Mouse (Mus musculus) left cerebral cortex, postnatal 10 days (tissue): ENCODE data around the gene Abcb4. TPM values are rescaled to one million over a fixed set of nuclear protein-coding genes. Genes with fewer than 3 reads are reported as not detected.
"Not testable (repeated sequence)": the region's sequence is repeated elsewhere in the genome, so short reads cannot be mapped to it uniquely, and the experiment has no call there.

ENCODE experiments used
- DNase-seq, 2 experiments: peaks; one replicate each; pipeline ENCODE4 v3.0.0; 2021 to 2022; ENCODE audit warnings: low spot score in 2 of 2, mixed read lengths in 1 of 2; ENCODE audit errors: extremely low spot score in 1 of 2
- intact Hi-C: fragments of 180-260 bp; cut with DNase I; formaldehyde crosslinking; loops from one replicate; pipeline ENCODE4 v1.15.1; 2025
- total RNA-seq, 2 experiments: library from RNA; stranded (reverse); gene quantifications; 2 replicates each; pipeline ENCODE4 v1.2.3; 2021

Gene Abcb4
- total RNA-seq, 2 experiments from 2014 or later, result 3.1 to 3.5 TPM

DNA sequence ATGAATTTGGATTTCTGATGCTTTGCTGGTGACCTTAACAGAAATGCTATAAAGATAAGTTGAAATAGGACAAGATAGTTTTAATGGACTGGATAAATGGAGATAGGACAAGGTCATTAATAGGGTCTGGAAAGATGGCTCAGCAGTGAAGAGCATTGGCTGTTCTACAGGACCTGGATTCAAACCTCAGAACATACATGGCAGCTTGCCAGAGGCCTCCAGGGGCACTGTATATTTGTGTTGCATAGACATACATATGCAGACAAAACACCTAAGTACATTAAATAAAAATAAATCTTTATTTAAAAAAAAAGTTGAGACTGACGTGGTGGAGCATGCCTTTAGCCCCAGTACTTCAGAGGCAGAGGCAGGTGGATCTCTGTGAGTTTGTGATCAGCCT is 7.5 kb downstream of the Abcb4 start:
- no peak for DNase-seq
- intact Hi-C loops, result no loop called here

- intact Hi-C loops, result no loop called here
- no peak for DNase-seq
These were observed 8.8 kb downstream of the Abcb4 start for GRCm38 (mm10) chr5:8902141-8902817.

GRCm38 (mm10) chr5:8904539-8904938 is 11.0 kb downstream of the Abcb4 start:
- DNase-seq, result no peak
- intact Hi-C loops, result no loop called here

GRCm38 (mm10) chr5:8911567-8912198 is 18.2 kb downstream of the Abcb4 start:
- no peak for DNase-seq
- intact Hi-C loops, result no loop called here

DNA sequence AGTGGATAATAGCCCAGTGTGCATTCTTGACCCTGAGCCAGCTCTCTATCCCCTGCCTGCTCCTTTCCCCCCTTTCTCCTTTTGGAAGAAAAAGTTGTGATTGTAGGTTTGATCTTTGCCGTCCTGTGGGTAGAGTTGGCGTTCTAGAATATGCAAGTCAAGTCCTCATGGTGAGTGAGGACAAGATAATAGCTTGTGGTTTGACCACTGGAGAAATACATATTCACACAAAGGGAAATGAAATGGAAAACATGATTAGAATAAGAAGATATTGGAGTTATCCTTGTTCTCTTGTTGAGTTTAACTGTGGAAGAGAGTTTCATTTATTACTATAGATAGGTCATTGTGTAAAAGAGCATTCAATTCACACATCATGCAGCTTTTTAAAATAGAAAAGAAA is 22.9 kb downstream of the Abcb4 start:
- intact Hi-C loops, result no loop called here
- no peak for DNase-seq

- DNase-seq, result no peak
- intact Hi-C loops, result no loop called here
These were observed 23.6 kb downstream of the Abcb4 start for GRCm38 (mm10) chr5:8917069-8917468.

DNA sequence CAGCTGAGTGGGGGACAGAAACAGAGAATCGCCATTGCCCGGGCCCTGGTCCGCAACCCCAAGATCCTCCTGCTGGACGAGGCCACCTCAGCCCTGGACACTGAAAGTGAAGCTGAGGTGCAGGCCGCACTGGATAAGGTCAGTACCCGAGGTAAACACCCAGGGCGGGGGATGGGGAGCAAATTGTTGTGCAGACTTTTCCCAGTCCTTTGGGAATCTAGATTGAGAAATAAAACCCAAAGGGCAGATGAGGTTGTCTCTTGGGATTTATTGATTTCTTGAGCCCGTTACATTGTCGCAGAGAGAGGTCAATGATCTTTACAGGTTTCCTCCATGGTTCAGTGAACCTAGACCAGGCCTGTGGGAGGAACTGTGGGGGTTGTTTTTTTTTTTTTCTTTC is 34.9 kb downstream of the Abcb4 start:
- no peak for DNase-seq
- intact Hi-C loops, result no loop called here

DNA sequence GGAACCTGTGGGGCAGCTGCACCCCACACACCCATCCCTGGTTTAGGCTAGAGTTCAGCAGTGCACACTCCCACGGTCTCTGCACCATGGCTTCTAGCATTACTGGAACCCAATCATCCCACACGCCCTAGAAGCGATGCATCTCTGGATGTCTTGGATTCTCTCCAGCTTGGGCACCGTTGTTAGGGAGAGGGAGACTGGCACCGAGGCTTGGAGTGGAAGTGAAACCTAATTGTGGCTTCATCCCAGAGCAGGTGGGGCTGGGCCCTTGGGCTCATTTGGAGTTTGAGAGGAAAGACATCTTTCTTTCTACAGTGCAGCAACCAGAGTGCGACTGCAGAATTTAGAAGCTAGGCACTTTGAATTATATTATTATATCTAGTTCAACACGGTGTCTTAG is 44.4 kb downstream of the Abcb4 start:
- intact Hi-C loops, result no loop called here

GRCm38 (mm10) chr5:8941266-8941665 is 47.7 kb downstream of the Abcb4 start:
- not testable (repeated sequence) for DNase-seq
- intact Hi-C loops, result loop anchor here (10.0 kb wide), 1 partner anchor 114 kb away; no protein-coding TSS in a partner anchor

More for the DNA sequence above, 44.4 kb downstream of the Abcb4 start:
- DNase-seq, result no peak

- intact Hi-C loops, result loop anchor here (10.0 kb wide), 1 partner anchor 111 kb away; no protein-coding TSS in a partner anchor
- no peak for DNase-seq
These were observed 50.3 kb downstream of the Abcb4 start for GRCm38 (mm10) chr5:8943836-8944235.

DNA sequence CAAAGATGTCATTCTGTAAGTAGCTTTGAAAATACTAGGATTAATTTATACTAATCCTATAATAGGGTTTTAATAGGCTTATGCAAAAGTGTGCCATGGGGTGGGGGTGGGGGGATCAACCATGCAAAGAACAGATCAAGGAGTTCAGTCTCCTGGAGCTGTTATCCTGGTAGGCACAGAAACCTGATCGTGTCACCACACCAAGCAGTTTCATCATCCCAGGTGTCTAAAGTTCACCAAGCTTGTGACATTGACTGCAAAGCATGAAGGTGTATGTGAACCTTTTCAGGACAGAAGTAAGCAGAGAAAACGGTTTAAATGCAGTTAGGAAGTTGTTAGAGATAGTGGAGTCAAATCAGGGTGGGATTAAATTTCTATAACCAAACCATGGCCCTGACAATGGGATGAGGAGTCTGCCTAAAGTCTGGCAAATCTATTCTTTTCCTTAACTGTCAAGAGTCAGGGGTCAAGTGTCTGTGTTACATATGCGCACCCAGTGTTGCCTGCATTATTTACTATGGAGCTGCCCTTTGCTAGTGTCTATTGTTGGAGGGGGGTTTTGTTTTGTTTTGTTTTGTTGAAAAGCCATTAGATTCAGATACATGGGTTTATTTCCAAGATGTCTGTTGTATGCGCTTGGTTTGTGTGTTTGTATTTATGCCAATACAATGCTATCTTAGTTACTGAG is 54.0 kb downstream of the Abcb4 start:
- no peak for DNase-seq
- intact Hi-C loops, result loop anchor here (10.0 kb wide), 1 partner anchor 107 kb away; no protein-coding TSS in a partner anchor

DNA sequence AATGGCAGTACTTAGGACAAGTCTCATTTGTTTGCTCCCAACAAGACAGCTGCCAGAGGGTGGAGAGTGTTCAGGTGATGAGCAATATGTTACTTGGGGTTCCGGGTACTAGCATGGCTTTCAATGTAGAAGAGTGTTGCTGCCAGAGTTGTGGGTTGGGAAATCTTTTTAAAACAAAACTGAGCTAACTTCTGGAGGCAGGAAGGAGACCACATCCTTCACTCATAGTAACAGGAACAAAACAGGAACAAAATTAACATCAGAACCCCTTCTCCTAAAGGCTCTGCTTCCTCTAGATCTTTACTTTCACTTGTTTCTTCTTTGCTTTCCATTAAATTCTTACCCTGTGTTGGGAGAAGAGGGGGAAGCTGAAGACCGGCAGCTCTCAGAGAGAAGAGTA is 60.1 kb downstream of the Abcb4 start:
- intact Hi-C loops, result no loop called here

DNA sequence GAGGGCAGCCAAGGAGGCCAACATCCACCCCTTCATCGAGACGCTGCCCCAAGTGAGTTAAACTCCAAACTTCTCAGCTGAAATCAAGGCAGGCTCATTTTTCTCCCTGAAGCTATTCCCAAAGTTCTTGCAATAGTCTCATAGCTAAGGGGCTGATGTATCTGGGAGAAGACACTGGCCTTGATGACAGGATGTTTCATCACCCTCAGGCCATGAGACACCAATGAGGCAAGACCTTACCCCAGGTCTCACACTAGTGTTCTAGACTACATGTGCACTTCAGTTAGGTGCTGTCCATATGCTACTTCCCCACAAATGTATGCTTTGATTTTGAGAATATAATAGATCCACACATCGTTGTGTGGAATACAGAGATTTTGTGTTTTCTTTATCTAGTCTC is 62.0 kb downstream of the Abcb4 start:
- intact Hi-C loops, result no loop called here
- no peak for DNase-seq

More for the DNA sequence above, 60.1 kb downstream of the Abcb4 start:
- no peak for DNase-seq

- intact Hi-C loops, result no loop called here
- no peak for DNase-seq
These were observed 67.0 kb downstream of the Abcb4 start for GRCm38 (mm10) chr5:8960534-8960933.

- no peak for DNase-seq
- intact Hi-C loops, result no loop called here
These were observed 71.0 kb downstream of the Abcb4 start for GRCm38 (mm10) chr5:8964487-8964886.

GRCm38 (mm10) chr5:8970694-8971093 is 77.2 kb downstream of the Abcb4 start:
- intact Hi-C loops, result no loop called here
- DNase-seq, result no peak

- DNase-seq, result no peak
- intact Hi-C loops, result no loop called here
These were observed 78.8 kb downstream of the Abcb4 start for GRCm38 (mm10) chr5:8972355-8972754.

DNA sequence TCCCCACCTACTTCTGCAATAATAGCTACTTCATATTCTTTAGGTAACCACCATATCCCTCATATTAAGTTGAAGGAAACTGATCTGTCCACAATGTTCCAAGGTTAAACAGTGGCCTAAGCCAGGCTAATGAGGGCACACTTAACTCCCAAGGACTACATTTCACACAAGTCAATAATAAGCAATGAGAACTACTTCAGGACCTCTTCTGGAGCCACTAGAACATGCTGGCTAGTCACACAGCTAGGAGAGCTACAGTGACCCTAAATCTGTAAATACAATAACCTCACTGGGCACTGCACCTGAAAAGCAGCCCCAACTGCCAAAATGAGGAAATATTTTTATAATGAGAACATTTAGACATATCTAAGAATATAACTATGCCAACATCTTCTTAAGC is 81.2 kb downstream of the Abcb4 start:
- DNase-seq, result no peak
- intact Hi-C loops, result no loop called here

DNA sequence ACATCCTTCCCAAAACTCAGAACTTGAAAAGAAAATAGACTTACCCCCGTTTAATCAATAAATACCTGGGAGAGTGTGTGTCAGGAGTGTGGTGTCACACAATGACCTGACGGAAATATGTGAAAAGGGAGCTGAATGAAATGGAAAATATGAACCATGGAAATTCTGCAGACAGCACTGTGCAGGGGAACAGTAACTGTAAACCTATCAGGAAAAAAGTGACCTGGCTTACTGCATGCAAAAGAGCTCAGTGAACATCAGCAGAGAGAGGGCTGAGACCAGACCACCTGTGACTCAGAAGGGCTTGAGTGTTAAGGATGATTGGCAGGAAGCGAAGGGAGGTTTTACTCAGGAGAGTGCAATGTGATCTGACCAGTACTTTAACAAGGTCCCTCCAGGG is 92.0 kb downstream of the Abcb4 start:
- intact Hi-C loops, result no loop called here
- no peak for DNase-seq

DNA sequence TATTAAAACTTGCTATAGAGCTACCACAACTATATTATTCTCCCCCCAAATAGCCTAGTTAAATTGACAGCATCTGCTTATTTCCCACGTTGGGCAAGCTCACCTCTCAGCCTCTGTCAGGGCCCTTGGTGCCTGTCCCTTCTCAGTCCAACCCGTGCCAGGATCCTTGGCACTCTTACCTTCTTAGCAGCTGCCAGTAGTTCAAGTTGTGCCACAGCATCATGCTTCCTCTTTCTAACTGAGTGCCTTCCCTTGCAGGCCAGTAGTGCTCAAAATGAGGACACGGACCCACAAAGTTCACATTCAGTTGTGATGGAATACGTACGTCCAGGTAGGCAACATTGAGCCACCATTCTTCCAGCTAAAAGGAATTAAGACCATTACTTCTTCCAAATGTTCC is 94.4 kb downstream of the Abcb4 start:
- DNase-seq, result no peak
- intact Hi-C loops, result no loop called here
